Mouse (Mus musculus): ENCODE measurements around the gene Nid1.
"Not testable (repeated sequence)": the region's sequence is repeated elsewhere in the genome, so short reads cannot be mapped to it uniquely, and the experiment has no call there.

Nid1 gene

DNA sequence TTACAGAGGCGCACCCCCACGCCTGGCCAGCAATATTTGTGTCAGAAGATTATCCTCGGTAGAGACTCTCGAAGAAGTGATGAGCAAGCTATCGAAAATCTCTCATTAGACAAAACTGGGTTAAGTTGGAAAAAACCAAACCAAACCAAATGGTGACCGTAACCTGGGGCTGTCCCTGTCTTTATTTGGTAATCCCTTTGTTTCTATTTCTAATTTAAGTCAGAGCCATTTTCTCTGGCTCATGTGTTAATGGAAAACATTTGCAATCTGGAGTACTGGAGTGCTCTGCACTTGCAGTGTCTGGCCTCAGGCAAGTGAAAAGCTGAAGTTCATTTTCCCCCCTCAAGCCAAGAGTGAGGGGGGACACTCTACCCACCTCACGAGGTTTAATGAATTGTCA lies 16.9 kb downstream of the Nid1 start:
- DNase-seq, result not testable (repeated sequence)

DNA sequence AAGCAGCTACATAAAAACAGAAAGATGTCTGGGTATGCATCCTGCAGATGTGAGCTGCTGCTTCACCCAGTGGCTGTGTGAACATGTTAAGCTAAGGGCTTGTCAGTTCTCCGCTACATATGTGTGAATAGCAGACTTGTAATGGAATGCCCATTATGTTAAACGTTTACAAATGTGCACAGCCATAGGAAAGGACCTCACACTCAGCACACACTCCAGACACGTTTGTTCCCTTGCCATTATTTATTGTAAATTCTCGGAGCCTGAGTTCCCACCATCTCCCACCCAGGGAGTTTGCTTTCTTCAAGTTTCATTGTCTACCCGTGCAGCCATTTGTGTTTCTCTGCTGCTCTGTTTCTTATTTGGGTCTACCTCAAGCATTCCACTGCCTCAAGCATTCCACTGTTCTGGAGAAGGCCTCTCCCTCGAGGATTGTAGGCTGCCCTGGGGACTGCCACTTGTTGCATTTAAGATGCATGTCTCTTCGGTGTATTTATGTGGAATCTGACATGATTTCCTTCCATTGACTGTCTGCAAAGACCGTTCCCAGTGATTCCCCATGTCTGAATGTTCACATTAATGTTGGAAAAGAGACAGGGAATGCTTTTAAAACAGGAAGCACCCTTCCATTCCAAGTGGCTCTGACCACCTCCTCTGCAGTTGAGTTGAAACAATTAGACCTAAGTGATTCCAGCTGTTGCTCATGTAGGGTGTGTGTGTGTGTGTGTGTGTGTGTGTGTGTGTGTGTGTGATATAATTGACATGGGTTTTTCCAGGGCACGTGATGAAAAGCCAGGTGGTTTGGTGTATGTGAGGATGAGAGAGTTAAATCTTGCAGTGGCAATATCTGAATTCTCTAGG lies 18.5 kb downstream of the Nid1 start:
- not testable (repeated sequence) for DNase-seq

DNA sequence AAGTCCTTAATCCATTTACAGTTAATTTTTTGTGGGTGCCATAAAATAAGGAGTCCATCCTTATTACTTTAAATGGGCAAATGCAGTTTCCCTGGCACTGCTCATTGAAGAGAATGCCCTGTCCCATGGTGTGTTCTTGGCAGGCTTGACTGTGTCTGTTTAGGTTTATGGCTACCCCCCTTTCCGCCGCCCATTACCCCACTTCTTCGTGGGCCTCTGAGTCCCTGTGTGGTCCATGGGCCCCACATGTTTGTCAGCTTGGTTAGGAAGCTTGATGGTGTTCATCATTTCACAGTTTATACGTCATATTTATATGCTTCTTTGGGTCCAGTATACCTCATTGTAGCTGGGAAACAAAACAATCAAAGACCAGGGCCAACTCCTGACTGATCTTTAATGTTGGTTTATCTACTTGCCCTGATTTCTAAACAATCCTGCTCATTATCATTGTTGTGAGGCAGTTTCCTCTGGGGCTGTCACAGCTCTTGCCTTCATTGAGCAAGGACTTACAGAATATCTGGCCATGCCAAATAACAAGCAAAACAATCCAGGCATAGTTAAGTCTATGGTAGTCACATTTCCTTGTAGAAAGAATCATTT lies 20.9 kb downstream of the Nid1 start:
- no peak for DNase-seq

DNA sequence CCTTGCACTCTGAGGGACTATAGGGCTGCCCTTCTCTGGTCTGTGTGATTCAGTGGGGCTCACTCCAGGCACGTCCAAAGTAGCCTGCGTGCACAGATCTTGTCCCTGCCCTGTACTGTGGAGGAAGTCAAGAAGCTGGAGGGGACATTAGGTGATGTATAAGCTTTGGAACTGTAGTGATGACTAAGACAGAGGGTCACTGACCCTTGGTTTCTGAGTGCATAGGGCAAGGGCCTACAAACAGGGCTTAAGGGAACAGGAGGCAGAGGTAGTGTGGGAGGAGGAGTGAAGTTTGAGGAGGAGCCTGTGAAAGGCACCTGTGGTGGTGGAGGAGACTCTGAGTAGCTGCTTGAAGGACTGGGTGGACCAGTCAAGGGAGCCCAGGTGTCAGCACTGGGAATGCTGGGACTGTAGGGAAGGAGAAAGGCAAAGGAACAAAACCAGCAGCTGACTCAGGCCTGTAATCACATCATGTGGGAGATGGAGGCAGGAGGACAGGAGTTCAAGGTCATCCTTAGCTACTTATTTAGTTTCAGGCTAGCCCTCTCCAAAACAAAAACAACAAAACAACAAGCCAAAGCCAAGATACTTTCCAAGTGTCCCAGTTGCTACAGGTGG lies 23.3 kb downstream of the Nid1 start:
- no peak for DNase-seq

DNA sequence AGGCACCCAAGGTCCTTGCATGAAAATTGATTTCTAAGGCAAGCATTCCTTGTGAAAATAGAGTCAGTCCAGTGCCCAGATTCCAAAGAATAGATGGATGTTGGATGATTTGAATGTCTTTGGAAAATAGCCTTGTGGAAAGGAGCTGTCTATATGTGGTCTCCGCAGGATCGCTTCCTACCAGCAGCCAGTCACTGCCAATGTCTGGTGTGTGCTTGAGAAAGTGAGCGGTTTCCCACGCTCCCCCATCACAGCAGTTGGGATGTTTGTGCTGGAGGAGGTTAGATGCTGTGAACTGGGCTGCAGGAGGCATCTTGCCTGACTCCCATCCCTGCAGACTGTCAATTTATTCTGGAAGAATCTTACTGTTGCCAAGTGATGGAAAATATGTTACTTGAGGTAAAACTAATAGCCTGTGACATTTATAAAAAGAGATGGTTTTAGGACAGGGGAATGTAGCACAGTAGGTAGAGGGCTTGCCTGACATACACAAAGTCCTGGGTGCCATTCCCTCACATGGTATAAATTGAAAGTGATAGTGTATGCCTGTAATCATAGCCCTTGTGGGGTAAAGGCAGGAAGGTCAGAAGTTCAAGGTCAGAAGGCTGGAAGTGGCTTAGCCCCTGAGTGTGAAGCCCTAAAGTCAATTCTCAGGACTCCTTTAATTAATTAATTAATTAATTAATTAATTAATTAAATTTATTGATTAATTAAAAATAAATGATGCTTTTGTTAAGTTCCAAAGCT lies 24.3 kb downstream of the Nid1 start:
- no peak for DNase-seq

DNA sequence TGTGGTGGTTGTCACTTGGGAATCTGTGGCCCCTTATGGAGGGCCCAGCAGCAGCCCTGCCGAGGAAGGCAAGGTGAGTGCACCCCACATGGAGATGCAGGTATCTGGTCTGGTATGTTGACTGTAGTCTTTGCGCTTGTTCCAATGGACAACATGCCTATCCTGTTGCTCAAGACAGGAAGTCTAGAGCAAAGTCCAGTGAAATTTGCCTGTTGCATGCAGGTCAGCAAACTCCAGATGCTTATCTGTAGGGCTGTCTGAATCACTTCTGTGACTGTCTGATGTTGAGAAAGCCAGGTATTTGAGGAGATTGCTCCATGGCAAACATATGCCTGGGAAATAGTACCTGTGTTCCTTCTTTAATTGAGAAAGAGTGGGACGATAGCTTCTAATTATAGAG lies 26.6 kb downstream of the Nid1 start:
- no peak for DNase-seq

DNA sequence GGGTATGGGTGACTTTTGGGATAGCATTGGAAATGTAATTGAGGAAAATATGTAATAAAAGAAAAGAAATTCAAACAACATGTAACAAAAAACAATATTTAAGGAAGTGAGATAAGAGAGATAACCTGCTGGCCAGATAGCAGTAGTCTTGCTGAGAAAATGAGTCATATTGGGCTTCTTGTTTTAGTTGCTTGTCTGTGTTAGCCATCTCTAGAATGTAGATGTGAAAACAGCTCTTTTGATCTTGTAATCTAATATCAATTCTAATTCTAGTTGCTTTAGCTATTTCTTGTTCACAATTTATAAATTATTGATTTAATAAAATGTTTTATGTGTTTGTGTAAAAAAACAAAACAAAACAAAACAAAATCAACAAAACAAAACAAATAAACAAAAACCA lies 29.9 kb downstream of the Nid1 start:
- not testable (repeated sequence) for DNase-seq

DNA sequence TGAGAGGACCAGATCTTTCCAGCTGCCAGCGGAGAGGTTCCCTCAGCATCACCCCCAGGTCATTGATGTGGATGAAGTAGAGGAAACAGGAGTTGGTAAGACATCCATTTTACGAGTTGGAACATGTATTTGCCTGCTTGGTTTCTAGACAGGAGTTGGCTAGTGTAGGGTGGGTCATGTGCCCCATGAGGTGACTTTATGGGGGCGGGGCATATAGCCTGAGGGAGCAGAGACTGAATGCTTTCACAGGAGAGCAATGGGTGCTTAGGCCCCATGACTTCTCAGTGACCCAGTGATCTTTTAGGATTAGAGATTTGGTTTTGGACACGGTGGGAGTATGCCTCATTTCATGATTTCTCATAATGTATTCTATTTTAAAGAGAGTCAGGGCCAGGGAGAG lies 31.2 kb downstream of the Nid1 start:
- DNase-seq, result no peak

DNA sequence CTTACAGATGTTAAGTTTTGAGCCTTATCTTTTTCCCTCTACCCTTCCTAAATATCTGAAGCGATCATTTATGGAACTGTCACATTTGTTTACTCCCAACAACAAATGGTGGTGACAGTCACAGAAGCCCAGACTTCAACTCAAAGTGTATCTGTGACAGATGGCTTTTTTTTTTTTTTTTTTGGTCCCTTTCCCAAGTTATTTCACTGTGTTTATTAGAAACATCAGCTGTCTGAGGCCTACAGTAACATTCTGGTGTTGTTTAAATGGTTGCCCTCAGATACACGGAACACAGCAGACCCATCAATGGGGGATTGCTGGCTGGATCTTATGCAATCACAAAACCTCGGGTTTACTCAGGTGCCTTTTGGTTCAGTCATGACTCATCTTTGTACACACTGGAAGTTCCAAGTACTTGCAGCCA lies 34.0 kb downstream of the Nid1 start:
- no peak for DNase-seq

DNA sequence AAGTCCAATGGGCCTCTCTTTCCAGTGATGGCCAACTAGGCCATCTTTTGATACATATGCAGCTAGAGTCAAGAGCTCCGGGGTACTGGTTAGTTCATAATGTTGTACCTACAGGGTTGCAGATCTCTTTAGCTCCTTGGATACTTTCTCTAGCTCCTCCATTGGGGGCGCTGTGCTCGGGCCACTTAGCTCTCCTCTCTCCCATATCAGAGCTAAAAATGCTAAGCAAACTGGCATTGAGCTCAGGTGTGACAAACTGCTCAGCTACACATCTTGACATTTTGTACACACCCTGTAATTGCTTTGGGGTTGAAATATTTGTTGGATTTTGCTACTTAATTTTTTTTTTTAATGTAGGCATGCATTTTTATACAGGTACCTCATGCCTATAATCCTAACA lies 37.1 kb downstream of the Nid1 start:
- not testable (repeated sequence) for DNase-seq

DNA sequence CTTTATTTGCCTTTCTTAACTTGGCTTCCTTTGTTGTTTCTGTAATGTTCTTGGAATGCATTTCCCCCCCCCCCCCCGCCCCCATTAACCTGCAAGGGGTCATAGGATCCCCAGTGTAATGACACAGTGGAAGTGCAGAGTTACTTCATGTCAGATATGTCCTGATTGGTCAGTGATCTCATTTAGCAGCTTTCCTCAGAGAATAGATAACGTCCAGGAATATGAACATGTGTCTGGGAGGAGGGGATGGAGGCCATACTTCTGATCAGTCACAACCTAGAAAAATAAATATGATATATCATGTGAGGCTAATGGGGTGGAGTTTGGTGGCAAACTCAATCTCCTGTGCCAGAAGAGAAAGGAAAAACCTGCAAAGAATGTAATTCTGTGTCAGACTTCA lies 37.6 kb downstream of the Nid1 start:
- no peak for DNase-seq

DNA sequence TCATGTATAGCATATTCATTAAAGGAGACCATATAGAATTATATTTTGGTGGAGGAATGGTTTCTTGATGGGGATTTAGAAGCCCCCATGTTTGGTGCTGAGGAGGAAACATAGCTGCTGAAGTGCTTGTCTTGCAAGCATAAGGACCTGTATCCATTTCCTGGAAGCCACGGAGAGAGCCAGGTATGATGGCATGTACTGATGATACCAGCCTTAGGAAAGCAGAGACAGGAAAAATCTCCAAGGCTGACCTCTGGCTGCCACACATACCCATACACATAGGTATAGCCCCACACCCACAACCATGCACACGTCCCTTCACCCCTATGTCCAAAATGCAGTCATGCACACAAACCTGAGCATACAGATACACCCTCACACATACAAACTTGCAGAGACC lies 39.2 kb downstream of the Nid1 start:
- DNase-seq, result no peak

DNA sequence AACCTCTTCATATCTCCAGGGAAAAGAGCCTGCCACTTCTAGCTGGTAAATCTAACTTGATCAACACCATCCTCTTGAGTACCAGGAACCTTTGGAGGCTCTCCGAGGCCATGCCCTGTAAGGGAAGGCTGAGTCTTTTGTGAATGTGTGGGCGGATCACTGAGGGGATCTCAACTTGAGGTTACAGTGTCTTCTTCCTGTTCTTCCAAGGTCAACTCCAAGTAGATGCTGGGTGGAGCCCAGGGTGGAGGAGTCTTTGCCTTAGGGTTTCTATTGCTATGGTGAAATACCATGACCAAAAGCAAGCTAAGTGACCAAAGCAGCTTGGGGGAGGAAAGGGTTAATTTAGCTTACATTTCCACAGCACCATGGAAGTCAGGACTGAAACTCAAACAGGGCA lies 39.7 kb downstream of the Nid1 start:
- no peak for DNase-seq

DNA sequence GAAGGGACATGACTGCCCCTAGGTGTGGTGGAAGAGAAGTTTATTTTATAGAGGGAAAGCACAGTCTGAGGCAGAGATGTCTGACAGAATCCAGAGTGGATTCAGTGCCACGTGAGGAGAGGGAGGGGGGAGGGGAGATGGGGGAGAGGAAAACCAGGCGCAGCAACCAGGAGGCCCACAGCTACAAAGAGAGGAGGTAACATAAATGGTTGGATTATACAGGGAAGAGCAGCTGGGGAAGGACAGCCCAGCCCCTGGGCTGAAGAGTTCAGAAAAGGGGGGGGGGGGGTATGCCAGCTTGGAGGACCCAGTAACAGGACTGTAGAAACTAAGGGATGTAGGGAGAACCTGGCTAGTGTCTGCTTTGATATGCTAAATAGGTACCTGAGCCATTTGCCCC lies 42.6 kb downstream of the Nid1 start:
- DNase-seq, result peak; percentile 39

DNA sequence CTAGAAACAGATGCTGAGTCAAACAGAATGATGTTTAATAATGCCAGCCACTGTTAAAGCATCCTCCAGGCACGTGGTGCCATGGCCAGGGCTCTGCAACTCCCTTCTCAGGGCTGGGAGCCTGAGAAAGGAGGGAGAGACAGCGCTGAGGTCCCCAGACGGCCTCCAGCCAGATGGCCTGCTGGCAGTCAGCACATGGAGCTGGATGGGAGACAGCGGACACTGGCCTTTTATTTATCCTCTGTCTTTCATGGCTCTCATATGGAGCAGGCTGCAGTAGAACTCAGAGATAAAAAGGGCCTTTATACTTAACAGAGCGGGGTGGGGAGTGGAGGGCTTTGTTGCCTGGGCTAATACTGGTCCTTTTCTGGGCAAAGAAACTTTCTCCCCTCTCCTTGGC lies 43.7 kb downstream of the Nid1 start:
- DNase-seq, result peak; percentile 40

DNA sequence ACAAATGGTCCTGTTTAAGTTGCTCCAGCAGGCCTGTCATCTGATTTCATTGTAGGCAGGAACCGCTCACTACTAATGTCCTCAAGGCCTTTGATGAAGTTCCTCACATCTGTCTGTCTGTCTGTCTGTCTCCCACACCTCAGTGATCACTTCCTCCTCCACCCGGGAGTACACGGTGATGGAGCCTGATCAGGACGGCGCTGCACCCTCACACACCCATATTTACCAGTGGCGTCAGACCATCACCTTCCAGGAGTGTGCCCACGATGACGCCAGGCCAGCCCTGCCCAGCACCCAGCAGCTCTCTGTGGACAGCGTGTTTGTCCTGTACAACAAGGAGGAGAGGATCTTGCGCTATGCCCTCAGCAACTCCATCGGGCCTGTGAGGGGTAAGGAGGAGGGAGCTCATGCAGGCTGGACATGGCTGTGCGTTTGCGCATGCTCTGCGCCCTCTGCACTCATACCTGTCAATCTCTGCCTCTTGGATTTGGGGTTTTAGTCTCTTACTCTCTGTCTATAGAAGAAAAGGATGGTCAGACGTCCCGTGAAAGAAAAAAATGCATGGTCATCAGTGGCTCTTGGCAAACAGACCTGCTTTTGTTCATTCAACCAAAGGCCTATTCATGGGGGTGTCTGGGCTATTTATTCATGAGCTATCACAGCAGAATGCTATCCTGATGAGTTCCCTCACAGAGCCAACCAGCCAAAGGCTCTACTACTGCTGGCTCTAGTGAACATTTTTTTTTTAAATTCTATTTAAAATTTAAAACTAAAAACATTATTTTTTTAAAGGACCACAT lies 44.7 kb downstream of the Nid1 start:
- peak; percentile 39 for DNase-seq

DNA sequence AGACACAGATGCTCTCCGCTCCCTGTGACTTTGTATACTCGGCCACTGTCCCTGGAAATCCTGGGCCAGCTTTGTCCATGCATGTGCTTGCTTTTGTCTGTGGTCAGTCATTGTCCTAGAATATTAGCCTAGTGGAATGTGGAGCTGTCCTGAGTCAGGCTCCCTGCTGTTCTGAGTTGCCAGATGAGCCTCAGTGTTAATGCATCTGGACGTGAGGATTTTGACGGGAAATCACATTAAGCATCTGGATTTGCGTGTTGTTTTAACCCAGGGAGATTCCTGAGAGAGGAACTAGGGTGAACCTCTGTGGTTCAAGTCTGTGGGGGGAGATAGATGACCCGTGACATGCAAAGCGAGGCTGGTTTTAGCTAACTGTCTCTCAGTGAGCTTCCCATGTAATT lies 47.0 kb downstream of the Nid1 start:
- DNase-seq, result peak; percentile 32

DNA sequence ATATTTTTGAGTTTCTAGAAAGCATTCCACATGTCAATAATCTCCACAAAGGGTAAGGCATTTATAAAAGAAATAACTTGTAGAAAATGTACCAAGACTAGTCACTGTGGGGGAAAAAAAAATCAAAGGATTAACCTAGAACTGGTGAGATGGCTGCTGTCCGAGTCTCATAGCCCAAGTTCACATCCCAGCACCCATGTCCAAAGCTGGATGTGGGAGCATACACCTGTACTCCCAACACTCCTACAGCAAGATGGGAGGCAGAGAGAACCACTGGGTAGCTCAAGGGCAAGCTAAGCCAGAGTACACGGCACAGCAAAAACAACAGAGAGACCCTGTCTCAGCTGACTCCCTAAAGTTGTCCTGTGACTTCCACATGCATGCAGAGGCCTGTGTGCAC lies 47.5 kb downstream of the Nid1 start:
- no peak for DNase-seq

DNA sequence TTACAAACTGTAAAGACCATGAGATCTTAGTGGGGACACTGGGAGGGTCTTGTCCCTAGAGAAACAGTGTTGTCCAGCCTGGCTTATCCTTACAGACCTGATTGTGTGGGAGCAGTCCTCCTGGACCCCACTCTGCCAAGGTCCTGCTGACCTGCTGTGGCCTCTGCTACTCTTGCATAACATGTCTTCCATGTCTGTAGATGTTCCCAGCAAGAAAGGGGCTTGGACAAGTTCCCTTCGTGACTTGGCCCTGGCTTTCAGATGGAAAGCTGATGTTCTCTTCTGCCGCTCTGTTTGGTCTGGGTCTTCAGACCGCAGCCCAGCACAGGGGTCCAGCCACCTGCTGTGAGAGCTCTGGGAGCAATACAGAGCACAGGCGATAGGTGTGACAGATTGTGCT lies 48.3 kb downstream of the Nid1 start:
- DNase-seq, result no peak

DNA sequence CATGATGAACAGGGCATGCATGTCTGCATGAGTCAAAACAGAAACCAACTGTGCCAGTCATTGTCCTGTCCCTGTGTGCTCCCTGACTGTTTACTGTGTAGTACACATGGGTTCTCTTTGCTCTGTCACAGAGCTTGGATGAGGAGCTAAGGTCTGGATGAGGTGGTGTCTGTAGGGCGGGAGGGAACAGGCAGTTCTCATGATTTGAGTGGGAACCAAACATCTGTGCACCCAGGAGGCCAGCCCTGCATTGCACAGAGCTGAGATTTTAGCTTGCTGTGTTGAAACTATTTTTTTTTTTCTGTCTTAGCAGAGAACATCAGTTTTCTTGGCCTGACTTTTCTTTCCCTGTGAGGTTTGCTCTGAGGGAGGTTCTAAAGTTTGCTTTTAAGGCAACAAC lies 50.5 kb downstream of the Nid1 start:
- DNase-seq, result no peak

DNA sequence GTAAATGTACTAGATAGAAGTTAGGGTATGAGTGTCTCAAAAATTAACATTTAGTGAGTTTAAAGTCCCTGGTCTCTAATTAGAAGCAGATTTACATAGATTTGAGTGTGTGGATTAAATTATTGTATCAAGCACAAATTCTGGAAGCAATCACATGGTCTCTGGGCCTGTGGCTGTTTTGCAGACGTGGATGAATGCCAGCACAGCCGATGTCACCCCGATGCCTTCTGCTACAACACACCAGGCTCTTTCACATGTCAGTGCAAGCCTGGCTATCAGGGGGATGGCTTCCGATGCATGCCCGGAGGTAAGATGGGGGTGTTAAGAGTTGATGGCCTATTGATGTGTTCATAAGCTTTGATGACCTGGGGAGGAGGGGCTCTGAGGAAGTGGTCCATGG lies 52.5 kb downstream of the Nid1 start:
- DNase-seq, result no peak

DNA sequence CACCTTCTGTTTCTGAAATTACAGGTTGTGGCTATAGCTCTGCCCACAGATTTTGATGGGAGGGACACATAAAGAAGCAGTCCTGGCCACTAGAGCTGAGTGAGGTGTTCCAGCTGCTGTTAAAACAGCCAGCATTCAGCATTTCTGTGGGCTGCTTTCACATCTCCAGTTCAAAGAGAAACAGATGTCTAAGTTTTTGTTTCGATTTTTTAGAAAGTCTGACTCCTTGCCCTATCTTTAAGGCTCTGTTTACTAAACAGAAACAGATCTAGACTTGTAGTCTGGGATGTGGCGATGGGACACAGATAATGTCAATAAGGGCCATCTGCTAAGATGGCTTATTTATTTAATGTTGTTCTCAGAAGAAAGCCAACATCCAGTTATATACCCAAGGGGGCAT lies 54.8 kb downstream of the Nid1 start:
- DNase-seq, result no peak

DNA sequence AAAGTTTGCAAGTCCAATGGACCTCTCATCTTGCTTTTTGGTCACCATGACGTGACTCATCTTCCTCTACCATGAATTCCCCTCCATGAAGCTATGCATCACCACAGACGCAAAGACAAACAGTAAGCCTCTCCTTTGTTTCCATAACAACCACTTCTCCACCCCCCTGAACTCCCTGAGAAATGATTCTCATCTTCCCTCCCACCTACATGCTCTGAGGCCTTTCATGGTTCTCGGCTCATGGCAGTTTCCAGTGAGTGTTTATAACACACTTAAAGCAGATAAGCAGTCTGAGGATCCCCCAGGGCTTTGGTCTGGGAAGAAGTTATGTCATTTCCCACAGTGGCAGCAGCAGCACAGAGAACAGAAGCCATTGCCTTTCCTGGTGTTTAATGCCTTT lies 56.2 kb downstream of the Nid1 start:
- DNase-seq, result no peak
